Mouse (Mus musculus): Measurements from ENCODE around the gene Kif1b. TPM values are rescaled to one million over a fixed set of nuclear protein-coding genes. Genes with fewer than 3 reads are reported as not detected.

Gene Kif1b
- polyA plus RNA-seq, 1 experiment from 2014 or later = 96.4 TPM

DNA sequence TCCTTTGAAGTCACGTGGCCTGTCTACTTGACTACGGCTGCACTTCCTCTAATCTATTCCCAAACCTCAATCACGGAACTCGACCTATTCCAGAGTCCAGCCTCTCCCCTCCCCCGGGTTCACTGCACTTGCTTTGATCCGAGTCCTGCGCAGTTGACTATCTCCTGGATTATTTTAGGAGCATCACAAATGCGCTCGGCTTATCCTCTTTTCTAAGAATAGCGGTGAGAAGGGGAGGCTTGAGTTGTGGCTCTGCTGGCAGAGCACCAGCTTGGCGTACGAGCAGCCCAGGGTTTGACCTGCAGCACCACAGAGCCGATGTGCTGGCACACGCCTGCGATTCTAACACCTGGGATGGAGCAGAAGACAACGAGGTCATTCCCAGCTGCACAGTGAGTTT is 16.2 kb upstream of the Kif1b start:
- Histone ChIP-seq H3K4me3 (ENCODE audit: low read depth, low read length) (no peak overlapping the region), H3K4me2 (ENCODE audit: low read depth, low read length, severe bottlenecking) (no peak overlapping the region), H3K27me3 (ENCODE audit: control insufficient read depth, insufficient read depth, low read length) (no peaks in the 10 kb centered on the region), H3K9me3 (ENCODE audit: control insufficient read depth, low read length) (no peaks in the 10 kb centered on the region), H3K4me1 (replicated peaks; ENCODE audit: control insufficient read depth, insufficient read depth, low read length) (no peaks in the 10 kb centered on the region), H3K27ac (ENCODE audit: low read depth, low read length) (no peak overlapping the region), H3K9ac (ENCODE audit: low read length) (no peak overlapping the region), H3K36me3 (ENCODE audit: control insufficient read depth, insufficient read depth, low read length) (no peaks in the 10 kb centered on the region; the same call in 1 of the 2 replicates)
- no peak for DNase-seq (ENCODE audit: low spot score)
- 88% methylated on average over 16 of the region's 16 CpGs for WGBS
- no peak for ATAC-seq (replicated peaks; ENCODE audit: low FRiP score)

DNA sequence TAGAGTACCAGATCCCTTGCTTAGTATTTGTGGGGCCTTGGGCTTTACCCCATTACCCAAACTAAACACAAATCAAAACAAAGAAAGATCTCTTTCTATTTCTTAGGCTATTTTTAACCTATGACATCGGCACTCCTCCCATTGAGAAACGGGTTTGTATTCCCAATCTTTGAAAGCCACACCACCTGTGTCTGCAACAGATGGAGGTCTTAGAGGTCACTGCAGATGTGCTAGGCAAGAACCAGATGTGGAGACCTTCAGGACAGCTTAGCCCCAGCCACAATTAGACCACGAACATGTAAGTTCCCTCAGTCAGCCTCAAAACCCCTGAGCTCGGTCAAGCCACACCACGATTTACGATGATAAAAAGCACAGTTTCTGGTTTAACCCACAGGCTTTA is 15.2 kb upstream of the Kif1b start:
- Histone ChIP-seq H3K4me2 (ENCODE audit: low read depth, low read length, severe bottlenecking) (no peak overlapping the region), H3K4me3 (ENCODE audit: low read depth, low read length) (no peak overlapping the region), H3K27ac (ENCODE audit: low read depth, low read length) (no peak overlapping the region), H3K9ac (ENCODE audit: low read length) (no peak overlapping the region), H3K4me1 (replicated peaks; ENCODE audit: control insufficient read depth, insufficient read depth, low read length) (peaks cover under 1% of the 10 kb centered on the region; the same call in 1 of the 2 replicates), H3K36me3 (ENCODE audit: control insufficient read depth, insufficient read depth, low read length) (no peaks in the 10 kb centered on the region; the same call in 1 of the 2 replicates), H3K9me3 (ENCODE audit: control insufficient read depth, low read length) (no peaks in the 10 kb centered on the region), H3K27me3 (ENCODE audit: control insufficient read depth, insufficient read depth, low read length) (no peaks in the 10 kb centered on the region)
- DNase-seq (ENCODE audit: low spot score) (no peak), ATAC-seq (replicated peaks; ENCODE audit: low FRiP score) (no peak)
- WGBS = 83% methylated on average over 6 of the region's 6 CpGs

DNA sequence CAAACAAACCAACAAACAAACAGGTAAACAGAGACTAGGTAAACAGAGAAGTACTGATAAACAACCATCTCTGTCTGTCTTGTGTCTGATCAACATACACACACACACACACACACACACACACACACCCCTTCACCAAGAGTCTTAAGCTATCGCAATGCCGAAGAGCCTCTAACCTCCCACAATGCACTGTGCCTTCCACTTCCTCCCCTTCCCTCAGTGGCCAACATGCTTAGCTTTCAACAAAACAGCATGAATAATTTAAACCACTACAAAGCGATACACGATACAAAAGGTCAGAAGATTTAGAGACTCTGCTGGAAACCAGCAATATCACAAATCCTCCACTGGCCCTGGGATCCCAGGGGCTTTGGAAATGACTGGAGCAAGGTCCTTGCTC is 14.8 kb upstream of the Kif1b start:
- Histone ChIP-seq H3K9me3 (ENCODE audit: control insufficient read depth, low read length) (no peaks in the 10 kb centered on the region), H3K27me3 (ENCODE audit: control insufficient read depth, insufficient read depth, low read length) (no peaks in the 10 kb centered on the region), H3K4me2 (ENCODE audit: low read depth, low read length, severe bottlenecking) (no peak overlapping the region), H3K36me3 (ENCODE audit: control insufficient read depth, insufficient read depth, low read length) (no peaks in the 10 kb centered on the region; the same call in 1 of the 2 replicates), H3K4me1 (replicated peaks; ENCODE audit: control insufficient read depth, insufficient read depth, low read length) (peaks cover 4% of the 10 kb centered on the region; the same call in 1 of the 2 replicates), H3K27ac (ENCODE audit: low read depth, low read length) (no peak overlapping the region), H3K9ac (ENCODE audit: low read length) (no peak overlapping the region), H3K4me3 (ENCODE audit: low read depth, low read length) (no peak overlapping the region)
- no peak for DNase-seq (ENCODE audit: low spot score)
- no peak for ATAC-seq (replicated peaks; ENCODE audit: low FRiP score)
- WGBS = 72% methylated on average over 4 of the region's 4 CpGs

DNA sequence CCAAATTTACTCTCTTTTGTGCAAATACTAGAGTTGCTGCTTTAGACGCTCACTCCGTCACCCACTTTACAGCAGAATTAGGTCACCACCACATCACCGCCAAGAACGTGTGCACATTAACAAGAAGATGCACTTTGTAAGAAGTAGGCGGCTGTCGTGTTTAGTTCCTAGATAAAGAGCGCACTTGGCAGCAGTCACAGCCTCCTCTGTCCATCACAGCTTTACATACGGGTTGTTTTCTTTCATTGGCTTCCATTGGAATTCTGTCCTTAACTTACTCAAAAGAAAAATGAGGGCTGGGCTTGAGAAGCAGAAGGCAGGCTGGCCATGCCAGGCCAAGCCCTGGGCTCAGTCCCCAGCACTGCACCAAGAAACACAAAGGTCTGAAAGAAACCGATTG is 11.6 kb upstream of the Kif1b start:
- no peak for ATAC-seq (replicated peaks; ENCODE audit: low FRiP score)
- Histone ChIP-seq H3K36me3 (ENCODE audit: control insufficient read depth, insufficient read depth, low read length) (no peaks in the 10 kb centered on the region), H3K9me3 (ENCODE audit: control insufficient read depth, low read length) (no peaks in the 10 kb centered on the region), H3K27ac (ENCODE audit: low read depth, low read length) (no peak overlapping the region), H3K9ac (ENCODE audit: low read length) (no peak overlapping the region), H3K4me2 (ENCODE audit: low read depth, low read length, severe bottlenecking) (no peak overlapping the region), H3K4me3 (ENCODE audit: low read depth, low read length) (no peak overlapping the region), H3K4me1 (replicated peaks; ENCODE audit: control insufficient read depth, insufficient read depth, low read length) (peaks cover 6% of the 10 kb centered on the region; the same call in 1 of the 2 replicates), H3K27me3 (ENCODE audit: control insufficient read depth, insufficient read depth, low read length) (no peaks in the 10 kb centered on the region)
- no peak for DNase-seq (ENCODE audit: low spot score)
- WGBS = 79% methylated on average over 9 of the region's 9 CpGs

DNA sequence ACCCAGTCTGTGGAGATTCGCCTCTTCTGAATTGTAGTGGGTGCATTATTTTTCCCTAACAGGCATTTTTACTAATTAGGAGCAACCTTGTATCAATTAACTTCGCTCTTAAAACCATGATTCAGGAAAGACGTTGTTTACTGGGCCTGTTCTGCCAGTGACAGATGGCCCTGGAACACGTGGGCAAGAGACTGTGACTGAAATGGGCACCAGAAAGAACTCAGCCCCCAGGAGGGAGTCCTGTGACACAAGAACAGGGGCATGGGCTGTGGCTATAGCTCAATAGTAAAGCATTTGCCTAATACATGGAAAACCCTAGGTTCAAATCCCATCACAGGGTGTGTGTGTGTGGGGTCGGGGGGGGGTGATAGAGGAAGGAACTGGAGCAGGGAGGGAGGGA is 9.9 kb upstream of the Kif1b start:
- Histone ChIP-seq H3K4me2 (ENCODE audit: low read depth, low read length, severe bottlenecking) (no peak overlapping the region), H3K36me3 (ENCODE audit: control insufficient read depth, insufficient read depth, low read length) (no peaks in the 10 kb centered on the region), H3K4me1 (replicated peaks; ENCODE audit: control insufficient read depth, insufficient read depth, low read length) (peaks cover 6% of the 10 kb centered on the region; the same call in 1 of the 2 replicates), H3K9me3 (ENCODE audit: control insufficient read depth, low read length) (no peaks in the 10 kb centered on the region), H3K27ac (ENCODE audit: low read depth, low read length) (no peak overlapping the region), H3K4me3 (ENCODE audit: low read depth, low read length) (no peak overlapping the region), H3K9ac (ENCODE audit: low read length) (no peak overlapping the region), H3K27me3 (ENCODE audit: control insufficient read depth, insufficient read depth, low read length) (no peaks in the 10 kb centered on the region)
- WGBS = 57% methylated on average over 5 of the region's 5 CpGs
- ATAC-seq (replicated peaks; ENCODE audit: low FRiP score) (no peak), DNase-seq (ENCODE audit: low spot score) (no peak)

DNA sequence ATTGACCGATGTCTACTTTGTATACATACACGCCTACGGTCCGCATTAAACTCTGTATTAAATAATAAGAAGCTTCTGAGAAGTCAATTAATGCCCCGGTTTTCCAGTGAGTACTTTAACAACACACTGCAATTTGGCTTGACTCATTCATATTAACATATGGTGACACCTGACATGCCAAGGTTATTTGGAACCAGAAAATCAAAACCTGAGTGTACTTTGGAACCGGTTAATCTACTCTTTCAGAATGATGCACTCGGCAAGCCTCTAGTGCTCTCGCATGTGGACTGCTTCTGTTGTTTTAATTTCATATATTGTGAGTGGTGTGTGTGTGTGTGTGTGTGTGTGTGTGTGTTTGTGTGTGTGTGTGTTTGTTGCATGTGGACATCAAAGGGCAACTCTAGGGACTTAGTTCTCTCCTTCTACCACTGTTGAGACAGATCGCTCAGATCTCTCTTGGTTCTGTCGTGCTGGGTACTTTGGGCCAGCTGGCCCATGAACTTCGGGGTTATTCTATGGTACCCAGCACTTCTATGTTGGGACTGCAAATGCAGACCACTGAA is 6.9 kb upstream of the Kif1b start:
- H3K4me3 ChIP-seq (ENCODE audit: low read depth, low read length) = no peak overlapping the region
- H3K4me2 ChIP-seq (ENCODE audit: low read depth, low read length, severe bottlenecking) = no peak overlapping the region
- no peak overlapping the region for H3K27ac ChIP-seq (ENCODE audit: low read depth, low read length)
- no peaks in the 10 kb centered on the region for H3K36me3 ChIP-seq (ENCODE audit: control insufficient read depth, insufficient read depth, low read length)
- ATAC-seq (replicated peaks; ENCODE audit: low FRiP score) = no peak
- DNase-seq (ENCODE audit: low spot score) = no peak
- H3K27me3 ChIP-seq (ENCODE audit: control insufficient read depth, insufficient read depth, low read length) = no peaks in the 10 kb centered on the region
- 93% methylated on average over 11 of the region's 11 CpGs for WGBS
- no peak overlapping the region for H3K9ac ChIP-seq (ENCODE audit: low read length)
- peaks cover 6% of the 10 kb centered on the region; the same call in 1 of the 2 replicates for H3K4me1 ChIP-seq (replicated peaks; ENCODE audit: control insufficient read depth, insufficient read depth, low read length)
- H3K9me3 ChIP-seq (ENCODE audit: control insufficient read depth, low read length) = no peaks in the 10 kb centered on the region

DNA sequence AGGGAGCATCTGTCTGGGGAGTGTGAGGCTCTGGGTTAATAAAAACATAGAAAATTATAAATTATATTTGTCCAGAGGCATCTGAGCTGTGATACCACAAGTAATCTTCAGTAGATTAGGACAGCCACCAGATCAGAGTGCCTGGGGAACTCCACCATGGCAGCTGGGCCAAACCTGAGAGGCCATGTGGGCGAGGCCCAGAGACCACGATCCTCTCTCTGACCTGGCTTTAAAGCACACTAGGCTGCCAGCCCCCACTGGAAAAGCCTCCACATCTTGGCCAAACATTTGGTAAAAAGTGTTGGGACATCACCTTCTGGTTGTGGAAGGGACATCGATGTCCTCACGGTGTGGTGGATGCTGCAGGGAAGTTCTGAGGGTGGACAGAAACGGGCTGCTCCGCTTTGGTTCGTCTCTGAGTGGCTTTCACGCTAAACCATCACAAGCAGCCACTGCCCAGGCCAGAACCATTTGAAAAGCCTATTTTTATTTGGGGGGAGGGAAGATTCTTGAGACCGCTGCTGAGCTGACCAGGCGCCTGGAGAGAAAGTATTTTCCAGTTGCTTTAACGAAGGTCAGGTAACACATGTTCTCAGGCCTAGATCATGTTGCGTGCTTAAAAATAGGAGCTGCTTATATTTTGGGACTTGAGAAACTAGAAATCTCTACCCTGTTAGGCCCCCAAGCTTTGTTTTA is 6.2 kb upstream of the Kif1b start:
- ATAC-seq (replicated peaks; ENCODE audit: low FRiP score) (no peak), DNase-seq (ENCODE audit: low spot score) (no peak)
- no peak overlapping the region for H3K4me2 ChIP-seq (ENCODE audit: low read depth, low read length, severe bottlenecking)
- H3K4me3 ChIP-seq (ENCODE audit: low read depth, low read length) = no peak overlapping the region
- H3K36me3 ChIP-seq (ENCODE audit: control insufficient read depth, insufficient read depth, low read length) = no peaks in the 10 kb centered on the region
- no peaks in the 10 kb centered on the region for H3K9me3 ChIP-seq (ENCODE audit: control insufficient read depth, low read length)
- no peak overlapping the region for H3K9ac ChIP-seq (ENCODE audit: low read length)
- 79% methylated on average over 12 of the region's 12 CpGs for WGBS
- H3K27ac ChIP-seq (ENCODE audit: low read depth, low read length) = no peak overlapping the region
- peaks cover 11% of the 10 kb centered on the region for H3K4me1 ChIP-seq (replicated peaks; ENCODE audit: control insufficient read depth, insufficient read depth, low read length)
- H3K27me3 ChIP-seq (ENCODE audit: control insufficient read depth, insufficient read depth, low read length) = no peaks in the 10 kb centered on the region

DNA sequence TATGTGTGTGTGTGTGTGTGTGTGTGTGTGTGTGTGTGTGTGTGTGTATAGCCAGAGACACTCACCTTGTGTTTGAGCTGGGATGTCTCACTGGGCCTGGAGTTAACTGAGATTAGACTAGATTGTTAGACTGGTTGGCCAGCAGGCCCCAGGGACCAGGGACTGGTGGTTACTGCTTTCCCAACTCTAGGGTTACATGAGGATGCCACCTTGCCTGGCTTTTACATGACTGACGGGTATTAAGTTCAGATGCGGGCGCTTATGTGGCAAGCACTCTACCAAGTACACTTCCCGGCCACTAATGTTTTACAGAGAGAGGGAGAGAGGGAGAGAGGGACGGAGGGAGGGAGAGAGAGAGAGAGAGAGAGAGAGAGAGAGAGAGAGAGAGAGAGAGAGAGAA is 4.5 kb upstream of the Kif1b start:
- no peak overlapping the region for H3K4me3 ChIP-seq (ENCODE audit: low read depth, low read length)
- H3K9me3 ChIP-seq (ENCODE audit: control insufficient read depth, low read length) = no peaks in the 10 kb centered on the region
- no peak for ATAC-seq (replicated peaks; ENCODE audit: low FRiP score)
- no peak overlapping the region for H3K9ac ChIP-seq (ENCODE audit: low read length)
- no peaks in the 10 kb centered on the region for H3K27me3 ChIP-seq (ENCODE audit: control insufficient read depth, insufficient read depth, low read length)
- WGBS = 81% methylated on average over 5 of the region's 5 CpGs
- H3K4me2 ChIP-seq (ENCODE audit: low read depth, low read length, severe bottlenecking) = no peak overlapping the region
- H3K27ac ChIP-seq (ENCODE audit: low read depth, low read length) = no peak overlapping the region
- peaks cover 6% of the 10 kb centered on the region for H3K4me1 ChIP-seq (replicated peaks; ENCODE audit: control insufficient read depth, insufficient read depth, low read length)
- H3K36me3 ChIP-seq (ENCODE audit: control insufficient read depth, insufficient read depth, low read length) = no peaks in the 10 kb centered on the region
- no peak for DNase-seq (ENCODE audit: low spot score)

DNA sequence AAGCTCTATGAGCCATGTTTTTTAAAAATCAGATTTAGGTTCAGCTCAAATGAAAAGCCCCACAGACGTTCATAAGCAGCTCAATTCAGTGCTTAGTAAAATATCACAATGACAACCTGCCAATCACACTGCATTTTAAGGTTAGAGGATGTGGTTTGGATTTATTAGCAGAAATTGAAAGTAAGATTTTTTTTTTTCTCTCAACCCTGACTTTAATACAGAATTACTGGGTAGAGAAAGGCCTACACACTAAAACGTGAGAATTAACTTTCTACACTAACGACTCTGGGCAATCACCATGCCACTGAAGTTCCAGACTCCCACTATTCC is 963 bp upstream of the Kif1b start:
- Histone ChIP-seq H3K36me3 (ENCODE audit: control insufficient read depth, insufficient read depth, low read length) (no peaks in the 10 kb centered on the region), H3K9ac (ENCODE audit: low read length) (peak overlapping the region; percentile 80), H3K4me3 (ENCODE audit: low read depth, low read length) (peak overlapping the region; percentile 99), H3K27ac (ENCODE audit: low read depth, low read length) (peak overlapping the region; percentile 89), H3K27me3 (ENCODE audit: control insufficient read depth, insufficient read depth, low read length) (no peaks in the 10 kb centered on the region), H3K4me2 (ENCODE audit: low read depth, low read length, severe bottlenecking) (peak overlapping the region; percentile 48), H3K4me1 (replicated peaks; ENCODE audit: control insufficient read depth, insufficient read depth, low read length) (peaks cover 15% of the 10 kb centered on the region), H3K9me3 (ENCODE audit: control insufficient read depth, low read length) (no peaks in the 10 kb centered on the region)
- no peak for DNase-seq (ENCODE audit: low spot score)
- ATAC-seq (replicated peaks; ENCODE audit: low FRiP score) = no peak
- 20% methylated on average over 3 of the region's 3 CpGs for WGBS
